1 mouse cellular context compared by ENCODE assay signal in the genomic region with DNA sequence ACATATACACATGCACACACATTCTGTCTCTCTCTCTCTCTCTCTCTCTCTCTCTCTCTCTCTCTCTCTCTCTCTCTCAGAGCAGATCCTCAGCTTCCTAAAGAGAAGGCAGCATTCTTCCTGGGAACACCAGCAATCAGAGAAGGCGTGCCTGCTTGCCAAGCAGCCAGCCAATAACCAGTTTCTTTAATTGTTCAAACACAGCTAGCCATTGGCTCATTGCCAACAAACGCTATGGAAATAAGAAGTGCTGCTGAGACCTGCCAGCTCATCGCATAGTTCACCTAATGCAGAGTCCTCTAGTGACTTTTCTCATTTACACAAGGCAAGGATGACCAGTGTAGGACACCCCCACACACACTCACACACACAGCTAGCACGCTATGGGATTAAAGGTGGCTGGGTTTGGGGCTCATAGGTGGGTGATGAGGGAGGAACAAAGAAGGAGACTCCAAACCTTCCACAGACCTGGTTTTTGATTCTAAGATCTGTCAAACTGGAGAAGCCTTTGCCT.
TF ChIP-seq lines count a peak whose summit lies in the region.

No protein-coding gene starts in this region.

TF ChIP-seq in MEL, 35 proteins besides CTCF, POLR2A, EP300 and RAD21:
- TF ChIP-seq MAX (IDR thresholded peaks at IDR 0.05; ENCODE audit: low read length): no peak
- no peak for TF ChIP-seq TAL1 (IDR thresholded peaks at IDR 0.05; ENCODE audit: low read length)
- no peak for TF ChIP-seq MAZ (IDR thresholded peaks at IDR 0.05; ENCODE audit: low read depth, low read length)
- no peak for TF ChIP-seq GABPA (IDR thresholded peaks at IDR 0.05; ENCODE audit: low read depth, low read length)
- no peak for TF ChIP-seq TCF12 (IDR thresholded peaks at IDR 0.05; ENCODE audit: low read depth, low read length)
- TF ChIP-seq BHLHE40 (IDR thresholded peaks at IDR 0.05; ENCODE audit: borderline replicate concordance, low read depth, low read length): no peak
- TF ChIP-seq CHD1 (IDR thresholded peaks at IDR 0.05; ENCODE audit: low read depth, low read length): no peak
- TF ChIP-seq NELFE (IDR thresholded peaks at IDR 0.05; ENCODE audit: low read depth, low read length): no peak
